Mouse (Mus musculus) heart, postnatal 0 days (tissue): ENCODE measurements around the gene Gm11444. TPM values are rescaled to one million over a fixed set of nuclear protein-coding genes. Genes with fewer than 3 reads are reported as not detected.

Source experiments
- ATAC-seq: fragments of 200-750 bp; cut with Nextera tagmentation; 2 replicates; pipeline ENCODE4 v1.8.0; 2017; ENCODE audit warnings: low read depth, moderate number of reproducible peaks, moderate library complexity; ENCODE audit not compliant: insufficient read depth
- DNase-seq: peaks from one replicate; pipeline ENCODE4 v3.0.0-alpha.2; 2016; ENCODE audit warnings: low spot score
- H3K27ac ChIP-seq: fragments of 300-500 bp; sonication (generic); 2 replicates; pipeline ENCODE4 v1.5.1; 2014; ENCODE audit warnings: low read depth, mild to moderate bottlenecking
- H3K27me3 ChIP-seq: fragments of 300-500 bp; sonication (generic); 2 replicates; pipeline ENCODE4 v1.6.1; 2014; ENCODE audit warnings: low read length, mixed read lengths; ENCODE audit not compliant: control insufficient read depth, insufficient read depth
- H3K36me3 ChIP-seq: fragments of 300-500 bp; sonication (generic); replicated peaks from 2 replicates; pipeline ENCODE4 v1.6.1; 2014; ENCODE audit warnings: low read length, mixed read lengths; ENCODE audit not compliant: control insufficient read depth, insufficient read depth
- H3K4me1 ChIP-seq: fragments of 300-500 bp; sonication (generic); 2 replicates; pipeline ENCODE4 v1.6.1; 2014; ENCODE audit warnings: antibody characterized with exemption; ENCODE audit not compliant: control insufficient read depth, insufficient read depth
- H3K4me2 ChIP-seq: fragments of 300-500 bp; sonication (generic); 2 replicates; pipeline ENCODE4 v1.6.1; 2014; ENCODE audit warnings: low read depth, mild to moderate bottlenecking, low read length, moderate library complexity
- H3K4me3 ChIP-seq: fragments of 300-500 bp; sonication (generic); 2 replicates; pipeline ENCODE4 v1.5.1; 2014; ENCODE audit warnings: low read depth, low read length
- H3K9ac ChIP-seq: fragments of 300-500 bp; sonication (generic); replicated peaks from 2 replicates; pipeline ENCODE4 v1.6.1; 2014; ENCODE audit warnings: low read depth, low read length, mixed read lengths
- H3K9me3 ChIP-seq: fragments of 300-500 bp; sonication (generic); replicated peaks from 2 replicates; pipeline ENCODE4 v1.6.1; 2016; ENCODE audit warnings: low read length; ENCODE audit not compliant: control insufficient read depth
- CTCF ChIP-seq: IDR thresholded peaks from 2 replicates; pipeline ENCODE4 v1.5.1; 2016; ENCODE audit warnings: antibody characterized with exemption, control low read depth, low read depth
- EP300 ChIP-seq: IDR thresholded peaks from 2 replicates; pipeline ENCODE4 v1.6.1; 2016; ENCODE audit warnings: antibody characterized with exemption, low read depth
- WGBS: fragments of 180-500 bp; shearing (Covaris S2); extraction: QIAGEN DNeasy Blood & Tissue Kit; methylation state at CpG from one replicate; pipeline ENCODE4 v1.1.7; 2014; 5-methylcytosine and 5-hydroxymethylcytosine counted together
- polyA plus RNA-seq: library from polyadenylated mRNA; unstranded; fragments of >200 nt; fragmentation: Nextera tagmentation; extraction: Ambion mirVana; gene quantifications from 2 replicates; pipeline ENCODE4 v1.2.1, GENCODE M21; 2015
- total RNA-seq: library from RNA; depleted of rRNA; stranded (reverse); fragments of >200 nt; gene quantifications from 2 replicates; pipeline ENCODE4 v1.2.3, GENCODE M21; 2014; ENCODE audit warnings: low replicate concordance

The Gm11444 gene
- total and polyA plus RNA-seq, 2 experiments from 2014 or later, result not detected

DNA sequence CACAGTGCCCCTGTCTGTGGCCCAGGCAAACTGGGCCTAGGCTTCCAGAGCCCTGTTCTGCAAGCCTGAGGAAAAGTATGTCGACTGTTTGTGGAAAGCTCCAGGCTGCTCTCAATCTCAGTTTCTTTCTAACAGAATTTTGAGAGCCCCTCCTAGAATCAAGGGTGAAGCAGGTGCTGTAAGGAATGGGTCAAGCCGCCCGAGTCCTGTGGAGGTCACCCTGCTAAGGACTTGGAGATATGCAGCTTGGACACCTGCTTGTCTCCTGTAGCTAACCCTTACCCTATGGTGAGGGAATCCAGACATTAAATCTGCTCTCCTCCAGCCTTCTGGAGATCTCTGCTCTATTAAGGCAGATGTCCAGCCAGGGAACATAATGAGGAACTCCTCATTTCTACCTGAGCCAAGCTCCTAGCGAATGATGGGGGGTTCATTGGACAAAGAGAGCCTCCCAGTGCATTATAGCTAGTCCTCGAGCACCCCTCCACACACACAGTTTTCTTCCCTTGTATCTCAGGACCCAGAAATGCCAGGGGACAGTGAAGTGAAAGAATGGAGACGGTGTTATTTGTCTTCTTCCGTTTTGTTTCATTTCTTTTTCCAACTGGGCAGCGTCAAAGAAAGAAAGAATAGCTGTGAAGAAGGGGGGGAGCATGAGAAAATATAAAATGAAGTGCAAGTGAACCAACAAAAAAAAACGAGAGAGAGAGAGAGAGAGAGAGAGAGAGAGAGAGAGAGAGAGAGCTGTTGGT lies 15.0 kb downstream of the Gm11444 start:
- no peak overlapping the region for H3K9ac ChIP-seq
- ATAC-seq, result no peak
- peak overlapping the region; percentile 61 for H3K4me3 ChIP-seq
- peaks cover 11% of the 10 kb centered on the region; the same call in 1 of the 2 replicates for H3K4me1 ChIP-seq
- H3K4me2 ChIP-seq, result peak overlapping the region; percentile 83
- TF ChIP-seq EP300 (no peak), CTCF (no peak)
- H3K27me3 ChIP-seq, result peaks cover 94% of the 10 kb centered on the region
- H3K36me3 ChIP-seq, result no peaks in the 10 kb centered on the region
- no peak for DNase-seq
- WGBS, result 43% methylated on average over 9 of the region's 9 CpGs
- no peak overlapping the region for H3K27ac ChIP-seq
- H3K9me3 ChIP-seq, result no peaks in the 10 kb centered on the region

DNA sequence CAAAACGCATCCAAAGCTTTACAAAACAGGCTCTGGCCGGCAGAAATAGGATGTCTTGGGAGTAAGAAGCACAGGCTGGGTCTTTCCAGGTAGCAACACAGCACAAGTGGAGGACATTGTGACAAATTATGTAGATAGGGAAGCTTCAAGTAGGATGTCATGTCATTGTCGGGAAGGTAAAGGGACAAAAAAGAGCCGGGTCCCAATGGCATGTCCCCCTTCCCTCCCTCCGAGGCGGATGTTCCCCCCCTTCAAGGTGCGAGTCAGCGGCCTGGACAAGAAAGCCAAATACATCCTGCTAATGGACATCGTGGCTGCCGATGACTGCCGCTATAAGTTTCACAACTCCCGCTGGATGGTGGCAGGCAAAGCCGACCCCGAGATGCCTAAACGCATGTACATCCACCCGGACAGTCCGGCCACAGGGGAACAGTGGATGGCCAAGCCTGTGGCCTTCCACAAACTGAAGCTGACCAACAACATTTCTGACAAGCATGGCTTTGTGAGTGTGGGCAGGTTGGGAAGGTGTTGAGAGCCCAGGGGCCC lies 15.7 kb downstream of the Gm11444 start:
- H3K36me3 ChIP-seq, result no peaks in the 10 kb centered on the region
- peaks cover 16% of the 10 kb centered on the region; the same call in 1 of the 2 replicates for H3K4me1 ChIP-seq

DNA sequence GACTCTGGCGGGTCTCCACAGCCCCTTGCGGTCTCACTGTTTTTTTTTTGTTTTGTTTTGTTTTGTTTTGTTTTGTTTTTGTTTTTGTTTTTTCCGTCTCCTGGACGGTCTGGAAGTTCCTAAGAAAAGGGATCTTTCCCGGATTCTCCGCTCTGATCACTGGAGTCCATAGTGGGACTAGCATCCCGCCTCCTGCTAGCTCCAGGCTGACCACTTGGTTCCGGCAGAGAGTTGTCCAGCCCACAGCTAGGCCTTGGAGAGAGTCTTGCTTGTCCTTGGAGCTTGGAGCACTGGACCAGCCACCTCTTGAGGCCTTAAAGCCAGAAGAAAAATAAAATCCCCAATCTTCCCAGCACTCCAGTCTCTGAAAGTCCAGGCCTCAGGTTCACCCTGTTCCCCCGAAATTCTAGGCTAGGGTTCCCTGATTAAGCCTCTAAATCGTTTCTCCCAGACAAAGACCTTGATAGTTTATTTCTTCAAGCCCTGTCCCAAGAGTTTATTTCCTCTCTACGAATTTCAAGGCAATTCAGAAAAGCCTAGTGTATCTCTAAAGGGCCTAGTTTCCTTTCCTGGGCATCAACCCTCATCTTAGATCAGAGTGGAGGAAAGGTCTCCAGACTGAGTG lies 16.3 kb downstream of the Gm11444 start:
- Histone ChIP-seq H3K27ac (peak overlapping the region; percentile 74), H3K27me3 (peaks cover 94% of the 10 kb centered on the region), H3K9me3 (no peaks in the 10 kb centered on the region), H3K36me3 (no peaks in the 10 kb centered on the region), H3K9ac (peak overlapping the region; percentile 5; the same call in 1 of the 2 replicates), H3K4me2 (peak overlapping the region; percentile 83), H3K4me3 (peak overlapping the region; percentile 61), H3K4me1 (peaks cover 16% of the 10 kb centered on the region; the same call in 1 of the 2 replicates)
- ATAC-seq (no peak), DNase-seq (no peak)
- no peak for TF ChIP-seq EP300
- no peak for TF ChIP-seq CTCF
- 27% methylated on average over 11 of the region's 11 CpGs for WGBS

More for the DNA sequence above, 15.7 kb downstream of the Gm11444 start:
- DNase-seq (no peak), ATAC-seq (no peak)
- TF ChIP-seq EP300, result no peak
- no peak for TF ChIP-seq CTCF
- H3K9ac ChIP-seq, result 0 out of 2 replicates have a peak overlapping the region, but pooled peaks have one; percentile 5
- H3K4me3 ChIP-seq, result peak overlapping the region; percentile 61
- WGBS, result 43% methylated on average over 17 of the region's 17 CpGs
- peaks cover 94% of the 10 kb centered on the region for H3K27me3 ChIP-seq
- H3K27ac ChIP-seq, result no peak overlapping the region
- peak overlapping the region; percentile 83 for H3K4me2 ChIP-seq
- H3K9me3 ChIP-seq, result no peaks in the 10 kb centered on the region

- peaks cover 92% of the 10 kb centered on the region for H3K27me3 ChIP-seq
- 1% methylated on average over 38 of the region's 54 CpGs for WGBS
- peak overlapping the region; percentile 65 for H3K9ac ChIP-seq
- peak overlapping the region; percentile 61 for H3K4me3 ChIP-seq
- peak overlapping the region; percentile 83 for H3K4me2 ChIP-seq
- H3K27ac ChIP-seq, result peak overlapping the region; percentile 74
- H3K4me1 ChIP-seq, result peaks cover 16% of the 10 kb centered on the region; the same call in 1 of the 2 replicates
- H3K36me3 ChIP-seq, result no peaks in the 10 kb centered on the region
- TF ChIP-seq EP300 (no peak), CTCF (no peak)
- no peak for DNase-seq
- no peak for ATAC-seq
- no peaks in the 10 kb centered on the region for H3K9me3 ChIP-seq
Measured at GRCm38 (mm10) chr11:85833081-85833521, 17.0 kb downstream of the Gm11444 start.

DNA sequence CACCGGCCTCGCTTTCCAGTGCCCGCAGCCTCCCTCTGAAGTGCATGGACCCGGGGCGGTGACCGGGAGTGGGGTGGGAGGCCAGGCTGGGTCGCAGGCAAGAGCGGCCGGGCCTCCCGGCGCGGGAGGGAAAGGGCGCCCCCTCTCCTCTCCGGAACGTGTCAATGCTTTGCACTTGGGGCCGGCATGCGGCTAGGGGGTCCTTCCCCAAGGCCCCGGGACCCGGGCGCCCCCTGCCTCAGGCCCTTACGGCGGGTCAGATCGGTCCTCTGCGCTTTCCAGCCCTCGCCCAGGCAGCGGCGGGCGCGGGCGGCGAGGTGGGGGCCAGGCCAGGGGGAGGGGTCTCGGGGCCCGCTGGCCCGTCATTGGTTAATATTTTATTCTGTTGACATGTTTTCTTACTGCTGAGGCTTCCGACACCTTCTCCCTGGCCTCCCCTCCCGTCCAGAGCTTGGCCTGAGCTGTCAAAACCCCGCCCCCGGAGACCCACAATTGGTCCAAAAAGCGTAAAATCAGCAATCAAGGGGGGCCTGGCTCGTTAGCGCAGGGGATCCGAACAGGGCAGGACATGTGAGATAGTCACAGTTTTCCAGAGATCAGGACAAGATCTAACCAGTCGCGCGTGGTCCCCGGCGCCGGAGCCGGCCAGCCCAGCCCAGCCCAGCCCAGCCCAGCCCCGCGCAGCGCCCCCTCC lies 17.8 kb downstream of the Gm11444 start, which contains the start of gene Tbx2:
Tbx2 (plus strand) TSS at position 321 of the 694 bp plus-strand sequence.
- Histone ChIP-seq H3K9ac (peak within 1 kb of the TSS; percentile 65), H3K36me3 (no peaks in the 10 kb centered on the region), H3K4me2 (peak within 1 kb of the TSS; percentile 83), H3K27ac (peak within 1 kb of the TSS; percentile 74), H3K9me3 (no peaks in the 10 kb centered on the region), H3K4me1 (peaks cover 16% of the 10 kb centered on the region; the same call in 1 of the 2 replicates), H3K4me3 (peak within 1 kb of the TSS; percentile 61), H3K27me3 (peaks cover 91% of the 10 kb centered on the region)
- under 1% methylated on average over 43 of the region's 52 CpGs for WGBS
- ATAC-seq (peak; percentile 58), DNase-seq (no peak)
- TF ChIP-seq CTCF, result no peak
